Mouse (Mus musculus) lung, adult 2 months (tissue): Measurements from ENCODE around the gene Tmem274.

Source experiments
- CTCF ChIP-seq: fragments of 200-500 bp; IDR thresholded peaks from 2 replicates; pipeline ENCODE4 v1.5.1; 2011; ENCODE audit warnings: mild to moderate bottlenecking, low read length, control low read depth; ENCODE audit not compliant: insufficient read depth
- POLR2A ChIP-seq: fragments of 200-500 bp; IDR thresholded peaks from 2 replicates; pipeline ENCODE4 v1.6.1; 2011; ENCODE audit warnings: low read depth, mild to moderate bottlenecking, control low read depth, low read length, borderline replicate concordance; ENCODE audit errors: extremely low read depth

DNA sequence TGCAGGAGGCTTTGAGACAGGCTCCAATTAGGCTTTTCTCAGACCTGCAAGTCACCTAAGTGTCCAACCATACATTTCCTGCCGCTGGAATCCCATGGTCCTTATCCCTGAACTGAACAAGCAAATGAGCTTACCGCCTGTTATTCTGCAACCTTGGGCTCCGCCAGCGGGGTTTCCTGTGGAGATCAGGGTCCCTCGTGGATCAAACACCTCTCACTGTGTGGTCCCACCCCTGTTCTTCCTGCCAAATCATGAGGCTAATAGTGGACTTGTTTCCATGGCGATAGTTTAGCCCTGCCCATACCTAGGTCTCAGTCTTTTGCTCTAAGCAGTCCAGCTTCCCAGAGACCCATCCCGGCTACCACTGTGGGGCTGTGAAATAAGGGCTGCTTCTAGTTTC, 49.2 kb downstream of the Tmem274 start:
- TF ChIP-seq CTCF, result no peak
- TF ChIP-seq POLR2A, result no peak
